Mouse (Mus musculus) lung, embryonic 14.5 days (tissue): ENCODE measurements around the gene Lrmda. TPM values are rescaled to one million over a fixed set of nuclear protein-coding genes. Genes with fewer than 3 reads are reported as not detected.

Source experiments
- ATAC-seq: fragments of 200-750 bp; cut with Nextera tagmentation; 2 replicates; pipeline ENCODE4 v1.8.0; 2017; ENCODE audit warnings: mild to moderate bottlenecking, moderate TSS enrichment, moderate library complexity; ENCODE audit not compliant: insufficient read depth
- DNase-seq: peaks from one replicate; pipeline ENCODE4 v3.0.0-alpha.2; 2015
- H3K27ac ChIP-seq: fragments of 300-500 bp; sonication (generic); 2 replicates; pipeline ENCODE4 v1.5.1; 2014; ENCODE audit warnings: low read depth, mild to moderate bottlenecking, moderate library complexity
- H3K27me3 ChIP-seq: fragments of 300-500 bp; sonication (generic); 2 replicates; pipeline ENCODE4 v1.6.1; 2014; ENCODE audit warnings: low read length, control low read depth; ENCODE audit not compliant: insufficient read depth
- H3K36me3 ChIP-seq: fragments of 300-500 bp; sonication (generic); 2 replicates; pipeline ENCODE4 v1.6.1; 2014; ENCODE audit warnings: control low read depth; ENCODE audit not compliant: insufficient read depth
- H3K4me1 ChIP-seq: fragments of 300-500 bp; sonication (generic); 2 replicates; pipeline ENCODE4 v1.6.1; 2014; ENCODE audit warnings: antibody characterized with exemption, control low read depth; ENCODE audit not compliant: insufficient read depth
- H3K4me2 ChIP-seq: fragments of 300-500 bp; sonication (generic); 2 replicates; pipeline ENCODE4 v1.6.1; 2014; ENCODE audit warnings: mild to moderate bottlenecking
- H3K4me3 ChIP-seq: fragments of 300-500 bp; sonication (generic); 2 replicates; pipeline ENCODE4 v1.5.1; 2014; ENCODE audit warnings: low read depth, low read length
- H3K9ac ChIP-seq: fragments of 300-500 bp; sonication (generic); 2 replicates; pipeline ENCODE4 v1.6.1; 2014
- H3K9me3 ChIP-seq: fragments of 300-500 bp; sonication (generic); 2 replicates; pipeline ENCODE4 v1.6.1; 2016; ENCODE audit warnings: low read depth, low read length, control low read depth
- CTCF ChIP-seq: IDR thresholded peaks from 2 replicates; pipeline ENCODE4 v1.5.1; 2016; ENCODE audit warnings: antibody characterized with exemption, low read depth
- WGBS: fragments of 180-500 bp; shearing (Covaris S2); extraction: QIAGEN DNeasy Blood & Tissue Kit; methylation state at CpG from one replicate; pipeline ENCODE4 v1.1.7; 2014; 5-methylcytosine and 5-hydroxymethylcytosine counted together
- polyA plus RNA-seq: library from polyadenylated mRNA; unstranded; fragments of >200 nt; fragmentation: Nextera tagmentation; extraction: Ambion mirVana; gene quantifications from 2 replicates; pipeline ENCODE4 v1.2.1, GENCODE M21; 2014

Gene Lrmda
- polyA plus RNA-seq, 1 experiment from 2014 or later = 1.1 TPM

- Histone ChIP-seq H3K9ac (no peak overlapping the region), H3K4me3 (no peak overlapping the region), H3K27me3 (no peaks in the 10 kb centered on the region), H3K36me3 (no peaks in the 10 kb centered on the region), H3K4me2 (no peak overlapping the region), H3K27ac (no peak overlapping the region; the same call in 1 of the 2 replicates), H3K4me1 (no peaks in the 10 kb centered on the region), H3K9me3 (no peaks in the 10 kb centered on the region)
- peak; percentile 44; the same call in 1 of the 2 replicates for ATAC-seq
- no peak for TF ChIP-seq CTCF
- DNase-seq = peak; percentile 75
- WGBS = 67% methylated on average over 2 of the region's 2 CpGs
Measured at GRCm38 (mm10) chr14:22929585-22929984, 910.1 kb downstream of the Lrmda start.

- no peak overlapping the region for H3K27ac ChIP-seq
- DNase-seq (no peak), ATAC-seq (no peak)
- H3K9me3 ChIP-seq = no peaks in the 10 kb centered on the region
- 71% methylated on average over 9 of the region's 9 CpGs for WGBS
- no peaks in the 10 kb centered on the region for H3K36me3 ChIP-seq
- H3K4me3 ChIP-seq = no peak overlapping the region
- no peak overlapping the region for H3K4me2 ChIP-seq
- no peak overlapping the region for H3K9ac ChIP-seq
- no peak for TF ChIP-seq CTCF
- H3K4me1 ChIP-seq = no peaks in the 10 kb centered on the region
- H3K27me3 ChIP-seq = no peaks in the 10 kb centered on the region
Measured at GRCm38 (mm10) chr14:22930488-22931046, 911.1 kb downstream of the Lrmda start.

- WGBS = 50% methylated on average over 4 of the region's 4 CpGs
- DNase-seq = peak; percentile 64
- no peak for TF ChIP-seq CTCF
Measured at GRCm38 (mm10) chr14:22931114-22931822, 911.8 kb downstream of the Lrmda start.

GRCm38 (mm10) chr14:22936701-22937100, 917.2 kb downstream of the Lrmda start:
- ATAC-seq (no peak), DNase-seq (no peak)
- WGBS = 70% methylated on average over 3 of the region's 3 CpGs
- Histone ChIP-seq H3K4me3 (no peak overlapping the region), H3K4me1 (0 out of 2 replicates have a peak, but pooled peaks cover 5% of the 10 kb centered on the region), H3K9ac (no peak overlapping the region), H3K4me2 (no peak overlapping the region), H3K9me3 (no peaks in the 10 kb centered on the region), H3K27ac (no peak overlapping the region), H3K36me3 (no peaks in the 10 kb centered on the region), H3K27me3 (no peaks in the 10 kb centered on the region)
- TF ChIP-seq CTCF = no peak

More at GRCm38 (mm10) chr14:22931114-22931822, 911.8 kb downstream of the Lrmda start:
- no peak overlapping the region for H3K27ac ChIP-seq
- no peaks in the 10 kb centered on the region for H3K27me3 ChIP-seq
- no peaks in the 10 kb centered on the region for H3K4me1 ChIP-seq
- no peak overlapping the region for H3K9ac ChIP-seq
- no peaks in the 10 kb centered on the region for H3K36me3 ChIP-seq
- no peak overlapping the region for H3K4me2 ChIP-seq
- no peak overlapping the region for H3K4me3 ChIP-seq
- ATAC-seq = no peak
- no peaks in the 10 kb centered on the region for H3K9me3 ChIP-seq

- Histone ChIP-seq H3K36me3 (no peaks in the 10 kb centered on the region), H3K9me3 (no peaks in the 10 kb centered on the region), H3K9ac (no peak overlapping the region), H3K27ac (no peak overlapping the region), H3K4me1 (peaks cover 5% of the 10 kb centered on the region; the same call in 1 of the 2 replicates), H3K4me2 (no peak overlapping the region), H3K27me3 (no peaks in the 10 kb centered on the region), H3K4me3 (no peak overlapping the region)
- TF ChIP-seq CTCF = no peak
- ATAC-seq (no peak), DNase-seq (peak; percentile 68)
- 17% methylated on average over 2 of the region's 2 CpGs for WGBS
Measured at GRCm38 (mm10) chr14:22940576-22940975, 921.1 kb downstream of the Lrmda start.

GRCm38 (mm10) chr14:22942569-22942968, 923.1 kb downstream of the Lrmda start:
- DNase-seq = no peak
- Histone ChIP-seq H3K4me2 (no peak overlapping the region), H3K36me3 (no peaks in the 10 kb centered on the region), H3K9ac (no peak overlapping the region), H3K27ac (no peak overlapping the region), H3K4me3 (no peak overlapping the region), H3K4me1 (peaks cover 5% of the 10 kb centered on the region; the same call in 1 of the 2 replicates), H3K27me3 (no peaks in the 10 kb centered on the region), H3K9me3 (no peaks in the 10 kb centered on the region)
- ATAC-seq = no peak
- 87% methylated on average over 2 of the region's 2 CpGs for WGBS
- TF ChIP-seq CTCF = no peak

- H3K4me1 ChIP-seq = no peaks in the 10 kb centered on the region; the same call in 1 of the 2 replicates
- TF ChIP-seq CTCF = no peak
- ATAC-seq = no peak
- no peak for DNase-seq
- no peak overlapping the region for H3K4me3 ChIP-seq
- no peak overlapping the region for H3K9ac ChIP-seq
- no peak overlapping the region for H3K27ac ChIP-seq
- H3K27me3 ChIP-seq = no peaks in the 10 kb centered on the region
- no peaks in the 10 kb centered on the region for H3K9me3 ChIP-seq
- no peak overlapping the region for H3K4me2 ChIP-seq
- H3K36me3 ChIP-seq = no peaks in the 10 kb centered on the region
Measured at GRCm38 (mm10) chr14:22949466-22949865, 930.0 kb downstream of the Lrmda start.
